Mouse (Mus musculus): Measurements from ENCODE around the gene Nupl1. TPM values are rescaled to one million over a fixed set of nuclear protein-coding genes. Genes with fewer than 3 reads are reported as not detected.

The Nupl1 gene
- total and polyA plus RNA-seq, 3 experiments: not detected

- no peak for DNase-seq (ENCODE audit: low read depth, low spot score)
- no peaks in the 10 kb centered on the region for H3K9me3 ChIP-seq (replicated peaks; ENCODE audit: insufficient read depth, low read length)
- H3K36me3 ChIP-seq (ENCODE audit: control insufficient read depth in 1 of 2, insufficient read depth in 2 of 2, low read length in 2 of 2): peaks cover 0 to 9% of the 10 kb centered on the region in 2 experiments; a peak in 2 of 4 replicates
- no peak overlapping the region for H3K9ac ChIP-seq (ENCODE audit: control insufficient read depth, low read depth, low read length, poor library complexity, severe bottlenecking)
- TF ChIP-seq MEF2A (IDR thresholded peaks at IDR 0.05; ENCODE audit: extremely low read depth, insufficient replicate concordance, low read depth, low read length, poor library complexity, severe bottlenecking): no peak
- no peak for TF ChIP-seq GATA1 (IDR thresholded peaks at IDR 0.05; ENCODE audit: low read depth, low read length)
- no peak for TF ChIP-seq MYC (IDR thresholded peaks at IDR 0.05; ENCODE audit: low read depth, low read length)
- no peak for TF ChIP-seq BHLHE40 (IDR thresholded peaks at IDR 0.05; ENCODE audit: borderline replicate concordance, low read depth, low read length)
- no peak for TF ChIP-seq ETS1 (IDR thresholded peaks at IDR 0.05; ENCODE audit: low read depth, low read length)
- no peak for TF ChIP-seq MAZ (IDR thresholded peaks at IDR 0.05; ENCODE audit: low read depth, low read length)
- no peak for TF ChIP-seq MXI1 (IDR thresholded peaks at IDR 0.05; ENCODE audit: low read depth, low read length)
- no peak for TF ChIP-seq MAFK (IDR thresholded peaks at IDR 0.05; ENCODE audit: borderline replicate concordance, low read depth, low read length)
- no peak for TF ChIP-seq POLR2AphosphoS2 (IDR thresholded peaks at IDR 0.05; ENCODE audit: low read length)
- TF ChIP-seq NELFE (IDR thresholded peaks at IDR 0.05; ENCODE audit: low read depth, low read length): no peak
- TF ChIP-seq RCOR1 (IDR thresholded peaks at IDR 0.05; ENCODE audit: low read depth, low read length): no peak
- no peak for TF ChIP-seq JUND (IDR thresholded peaks at IDR 0.05; ENCODE audit: low read depth, low read length)
- no peaks in the 10 kb centered on the region for H3K27me3 ChIP-seq (ENCODE audit: control insufficient read depth in 1 of 2, insufficient read depth in 2 of 2, low read length in 2 of 2)
- no peak overlapping the region for H3K4me3 ChIP-seq (ENCODE audit: control insufficient read depth in 1 of 2, insufficient read depth in 1 of 2, low read depth in 2 of 2, low read length in 2 of 2)
- no peaks in the 10 kb centered on the region for H3K79me2 ChIP-seq (ENCODE audit: control insufficient read depth, insufficient read depth, low read length, poor library complexity)
- H3K27ac ChIP-seq (ENCODE audit: control insufficient read depth, low read depth, low read length): no peak overlapping the region
- no peaks in the 10 kb centered on the region for H3K4me1 ChIP-seq (ENCODE audit: control insufficient read depth in 1 of 2, insufficient read depth in 2 of 2, low read length in 2 of 2)
Observed at GRCm38 (mm10) chr14:60301024-60301423, 49.8 kb upstream of the Nupl1 start.

- DNase-seq (ENCODE audit: low read depth, low spot score): no peak
- H3K4me1 ChIP-seq (ENCODE audit: control insufficient read depth in 1 of 2, insufficient read depth in 2 of 2, low read length in 2 of 2): no peaks in the 10 kb centered on the region
- no peak overlapping the region for H3K27ac ChIP-seq (ENCODE audit: control insufficient read depth, low read depth, low read length)
- H3K9me3 ChIP-seq (replicated peaks; ENCODE audit: insufficient read depth, low read length): no peaks in the 10 kb centered on the region
- no peak overlapping the region for H3K9ac ChIP-seq (ENCODE audit: control insufficient read depth, low read depth, low read length, poor library complexity, severe bottlenecking)
- H3K4me3 ChIP-seq (ENCODE audit: control insufficient read depth in 1 of 2, insufficient read depth in 1 of 2, low read depth in 2 of 2, low read length in 2 of 2): no peak overlapping the region
- TF ChIP-seq ZMIZ1 (IDR thresholded peaks at IDR 0.05; ENCODE audit: low read depth, low read length) (no peak), BHLHE40 (IDR thresholded peaks at IDR 0.05; ENCODE audit: borderline replicate concordance, low read depth, low read length) (no peak), MYC (IDR thresholded peaks at IDR 0.05; ENCODE audit: low read depth, low read length) (no peak), USF1 (IDR thresholded peaks at IDR 0.05; ENCODE audit: low read depth, low read length) (no peak), ZKSCAN1 (IDR thresholded peaks at IDR 0.05; ENCODE audit: low read depth, low read length) (no peak), TBP (IDR thresholded peaks at IDR 0.05; ENCODE audit: low read depth, low read length) (no peak), HCFC1 (IDR thresholded peaks at IDR 0.05; ENCODE audit: low read depth, low read length) (no peak)
- no peaks in the 10 kb centered on the region for H3K27me3 ChIP-seq (ENCODE audit: control insufficient read depth in 1 of 2, insufficient read depth in 2 of 2, low read length in 2 of 2)
- peaks cover 0 to 11% of the 10 kb centered on the region in 2 experiments; a peak in 2 of 4 replicates for H3K36me3 ChIP-seq (ENCODE audit: control insufficient read depth in 1 of 2, insufficient read depth in 2 of 2, low read length in 2 of 2)
- no peaks in the 10 kb centered on the region for H3K79me2 ChIP-seq (ENCODE audit: control insufficient read depth, insufficient read depth, low read length, poor library complexity)
Observed at GRCm38 (mm10) chr14:60300224-60300991, 49.2 kb upstream of the Nupl1 start.
